Mouse (Mus musculus) T-helper 1 cell (primary cell): Measurements from ENCODE around the gene Gm20458.

Experiments used
- in situ Hi-C: fragments of 300-600 bp; cut with MboI, MseI; formaldehyde crosslinking; loops from one replicate; pipeline ENCODE4 v1.15.1; 2025; ENCODE audit warnings: high pct_unique_total_duplicates

The Gm20458 gene

DNA sequence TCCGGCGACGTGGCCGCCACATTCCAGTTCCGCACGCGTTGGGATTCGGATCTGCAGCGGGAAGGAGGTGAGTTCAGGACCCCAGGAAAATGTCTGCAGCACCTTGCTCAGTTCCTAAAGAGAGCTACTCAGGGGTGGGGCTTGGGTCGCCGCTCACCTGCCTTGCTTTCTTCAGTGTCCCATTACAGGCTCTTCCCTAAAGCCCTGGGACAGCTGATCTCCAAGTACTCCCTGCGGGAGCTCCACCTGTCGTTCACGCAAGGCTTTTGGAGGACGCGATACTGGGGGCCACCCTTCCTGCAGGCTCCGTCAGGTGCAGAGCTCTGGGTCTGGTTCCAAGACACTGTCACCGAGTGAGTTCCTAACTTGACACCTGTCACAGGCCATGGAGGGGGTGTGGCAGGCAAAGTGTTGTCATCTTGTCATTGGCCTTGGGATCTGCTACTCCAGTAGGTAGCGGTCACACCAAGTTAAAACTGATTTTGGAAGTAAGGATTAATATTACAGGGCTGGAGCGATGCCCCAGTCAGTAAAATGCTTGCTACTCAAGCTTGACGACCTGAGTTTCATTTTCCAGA, 37.0 kb downstream of the Gm20458 start:
- in situ Hi-C loops: no loop called here

DNA sequence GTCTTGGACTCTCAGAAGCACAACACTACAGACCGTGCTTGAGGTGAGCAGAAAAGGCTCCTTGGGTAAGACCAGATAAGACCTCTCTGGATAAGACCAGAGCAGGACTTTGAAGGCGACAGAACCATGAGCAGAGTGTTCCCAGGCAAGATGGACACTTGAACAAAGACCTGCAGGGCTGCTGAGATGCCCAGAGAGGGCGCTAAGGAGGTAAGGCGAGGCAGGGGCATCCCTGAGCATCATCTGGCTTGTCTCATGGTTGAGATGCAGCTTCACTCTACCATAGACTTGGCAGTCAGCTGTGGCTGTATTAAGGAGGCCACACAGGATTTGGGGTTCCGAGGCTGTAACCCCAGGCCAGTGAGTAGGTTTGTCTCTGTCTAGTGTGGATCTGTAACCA, 38.5 kb downstream of the Gm20458 start:
- in situ Hi-C loops: no loop called here

DNA sequence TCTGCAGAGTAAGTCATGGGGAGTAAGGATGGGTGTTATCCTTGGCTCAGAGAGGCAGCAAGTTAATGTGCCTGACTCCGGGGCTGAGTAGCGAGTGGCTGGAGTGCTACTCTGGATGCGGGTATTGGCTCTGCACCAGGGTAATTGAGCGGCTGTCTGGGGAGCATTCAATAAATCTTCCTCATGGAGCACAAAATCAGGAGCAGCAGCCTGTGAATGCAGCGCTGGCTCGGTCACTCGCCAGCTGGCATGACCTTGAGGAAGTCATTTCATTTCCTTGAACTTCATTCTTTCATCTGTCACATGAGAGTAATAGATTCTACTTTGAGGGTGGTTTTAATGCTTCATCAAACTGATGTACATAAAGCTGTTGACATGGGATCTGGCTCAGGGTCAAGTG, 39.7 kb downstream of the Gm20458 start:
- in situ Hi-C loops: no loop called here

DNA sequence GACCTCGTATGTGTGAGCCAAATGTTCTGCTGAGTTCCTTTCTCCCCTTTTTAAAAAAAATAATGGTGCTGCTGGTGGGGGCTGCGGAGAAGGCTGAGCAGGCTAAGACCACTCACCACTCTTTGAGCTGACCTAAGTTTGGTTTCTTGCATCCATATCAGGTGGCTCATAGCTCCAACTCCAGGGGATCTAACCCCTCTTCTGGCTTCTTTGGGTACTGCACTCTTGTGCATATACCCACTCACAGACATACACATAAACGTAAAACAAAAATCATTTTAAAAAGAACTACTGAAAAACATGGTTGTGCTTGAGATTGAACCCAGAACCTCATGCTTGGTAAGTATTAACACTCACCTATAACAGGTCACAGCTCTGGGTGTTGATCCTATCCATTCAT, 44.2 kb downstream of the Gm20458 start:
- in situ Hi-C loops: no loop called here

DNA sequence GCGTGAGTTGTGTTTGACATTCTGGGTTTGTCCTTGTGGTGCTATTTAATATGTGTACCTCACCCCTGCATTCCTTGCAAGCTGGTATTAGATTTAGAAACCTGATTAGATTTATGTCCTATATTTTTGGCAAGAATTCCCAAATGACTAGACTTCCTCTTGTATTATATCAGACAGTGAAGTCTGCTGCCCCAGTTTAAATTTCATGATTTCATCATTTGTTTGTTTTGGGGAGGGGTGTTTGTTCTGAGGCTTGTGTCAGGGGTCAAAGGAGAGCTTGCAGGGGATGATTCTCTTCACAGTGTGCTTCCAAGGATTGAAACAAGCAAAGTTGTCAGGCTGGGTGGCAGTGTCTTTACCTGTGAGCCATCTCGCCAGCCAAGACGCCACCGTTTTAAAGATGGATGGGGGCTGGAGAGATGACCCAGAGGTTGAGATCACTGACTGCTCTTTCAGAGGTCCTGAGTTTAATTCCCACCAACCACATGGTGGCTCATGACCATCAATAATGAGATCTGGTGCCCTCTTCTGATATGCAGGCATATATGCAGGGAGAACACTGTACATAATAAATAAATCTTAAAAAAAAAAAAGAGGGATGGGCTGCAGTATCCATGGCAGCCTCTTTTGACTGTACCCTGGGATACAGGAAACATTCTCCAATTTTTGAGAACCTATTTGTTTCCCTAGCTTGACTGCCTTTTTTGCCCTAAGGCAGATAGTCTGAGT, 45.0 kb downstream of the Gm20458 start:
- in situ Hi-C loops: no loop called here

DNA sequence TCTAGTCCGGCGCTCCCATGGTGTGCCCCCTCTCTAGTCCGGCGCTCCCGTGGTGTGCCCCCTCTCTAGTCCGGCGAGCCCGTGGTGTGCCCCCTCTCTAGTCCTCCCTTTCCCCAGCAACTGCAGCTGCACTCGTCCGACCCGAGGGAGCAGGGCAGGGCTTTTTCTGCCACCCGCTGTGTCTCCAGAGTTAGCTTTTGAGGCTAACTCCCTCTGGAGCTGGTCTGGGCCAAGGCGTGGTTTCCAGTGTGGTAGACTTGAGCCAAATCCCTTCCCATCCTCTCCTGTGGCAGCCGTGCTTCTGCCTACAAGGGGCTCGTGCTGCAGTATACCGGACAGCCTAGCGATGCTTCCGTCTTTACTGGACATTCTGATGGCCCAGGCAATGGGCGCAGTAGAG, 47.0 kb downstream of the Gm20458 start:
- in situ Hi-C loops: no loop called here

DNA sequence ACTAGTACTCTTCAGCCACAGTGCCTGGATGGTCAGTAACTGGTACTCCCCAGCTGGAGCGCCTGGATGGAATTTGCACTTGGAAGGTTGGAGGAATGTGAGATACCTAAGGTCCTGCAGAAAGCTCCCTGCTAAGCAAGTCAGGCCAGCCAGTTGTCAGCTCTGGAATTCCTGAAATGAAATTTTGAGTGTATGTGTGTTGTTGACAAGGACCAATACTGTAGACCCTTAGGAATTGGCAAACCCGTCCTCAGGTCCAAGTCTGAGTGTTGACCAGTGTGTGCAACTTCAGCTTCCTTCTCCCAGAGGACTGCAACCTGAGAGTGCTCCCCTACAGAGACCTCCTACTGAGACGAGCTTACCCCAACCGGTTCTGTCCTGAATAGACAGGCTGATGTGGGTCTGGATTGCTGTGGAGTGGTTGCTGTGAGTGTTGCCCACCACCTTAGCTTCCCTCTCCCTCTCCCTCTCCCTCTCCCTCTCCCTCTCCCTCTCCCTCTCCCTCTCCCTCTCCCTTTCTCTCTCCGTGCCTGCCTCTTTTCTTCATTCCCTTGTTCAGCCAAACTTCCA, 49.9 kb downstream of the Gm20458 start:
- in situ Hi-C loops: no loop called here

DNA sequence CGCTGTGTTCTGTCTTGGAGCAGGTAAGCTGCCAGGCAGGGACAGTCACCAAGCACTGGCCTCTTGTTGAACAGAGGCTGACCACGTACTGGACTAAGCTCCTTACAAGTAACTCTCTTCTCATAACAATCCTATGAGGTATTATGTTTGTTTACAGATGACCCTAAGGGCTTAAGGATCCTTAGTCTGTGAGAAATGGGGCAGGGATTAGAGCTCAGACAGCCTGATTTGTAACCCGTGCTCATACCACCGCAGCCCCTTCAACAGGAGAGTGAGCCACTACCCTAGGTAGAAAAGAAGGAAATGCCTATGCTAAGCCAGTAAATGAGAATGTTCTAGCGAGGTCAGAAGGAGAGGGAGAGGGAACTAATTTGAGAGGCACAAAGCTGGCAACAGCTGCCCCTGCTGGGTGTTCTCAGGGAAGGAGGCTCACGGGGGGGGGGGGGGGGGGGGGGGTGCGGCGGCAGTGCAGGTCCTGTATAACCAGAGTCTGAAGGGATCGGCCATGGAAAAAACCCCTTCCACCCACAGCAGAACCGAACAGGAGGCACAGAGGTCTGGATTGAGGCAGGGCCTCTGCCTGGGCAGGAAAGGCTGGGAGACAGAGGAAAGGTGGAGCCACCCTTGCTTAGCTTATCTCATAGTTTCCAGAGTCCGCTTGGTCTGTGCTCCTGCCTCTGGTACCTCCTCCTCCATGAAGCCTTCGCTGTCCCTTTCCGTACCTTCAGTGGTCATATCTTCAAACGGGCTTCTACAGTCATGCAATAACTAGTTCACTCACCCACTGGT, 51.5 kb downstream of the Gm20458 start:
- in situ Hi-C loops: no loop called here

DNA sequence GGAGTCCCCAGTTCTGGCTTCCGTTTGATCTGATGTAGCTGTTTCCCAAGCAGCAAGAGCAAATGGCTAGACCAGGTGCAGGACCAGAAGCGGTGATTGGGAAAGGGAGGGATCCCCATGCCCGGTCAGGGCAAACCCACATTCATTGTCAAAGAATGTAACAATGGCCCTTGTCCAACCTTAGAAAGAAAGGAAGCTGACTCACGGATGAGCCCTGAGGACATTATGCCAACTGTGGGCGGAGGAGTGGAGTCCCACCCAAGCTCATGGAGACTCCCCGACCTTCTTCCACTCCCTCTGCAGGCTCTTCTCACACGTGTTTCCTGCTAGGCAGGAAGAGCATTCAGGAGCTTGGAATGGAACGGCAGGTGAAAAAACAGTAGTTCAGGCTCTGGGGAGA, 52.6 kb downstream of the Gm20458 start:
- in situ Hi-C loops: no loop called here

DNA sequence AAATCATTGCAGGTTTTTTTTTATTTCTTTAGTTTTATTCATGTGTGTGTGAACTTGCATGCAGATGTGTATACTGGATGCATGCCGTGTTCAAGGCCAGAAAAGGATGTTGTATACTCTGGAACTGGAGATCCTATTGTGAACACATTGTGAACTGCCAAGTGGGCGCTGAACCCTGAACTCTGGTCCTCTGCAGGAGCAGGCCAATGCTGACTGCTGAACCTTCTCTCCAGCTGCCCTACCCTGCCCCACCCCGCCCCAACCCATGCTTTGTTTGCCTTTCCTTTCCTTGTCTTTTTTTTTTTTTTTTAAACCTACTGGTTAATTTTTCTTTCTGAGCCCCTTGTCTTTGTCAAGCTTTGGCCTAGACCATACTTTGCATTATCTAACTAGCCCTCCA, 54.1 kb downstream of the Gm20458 start:
- in situ Hi-C loops: no loop called here

DNA sequence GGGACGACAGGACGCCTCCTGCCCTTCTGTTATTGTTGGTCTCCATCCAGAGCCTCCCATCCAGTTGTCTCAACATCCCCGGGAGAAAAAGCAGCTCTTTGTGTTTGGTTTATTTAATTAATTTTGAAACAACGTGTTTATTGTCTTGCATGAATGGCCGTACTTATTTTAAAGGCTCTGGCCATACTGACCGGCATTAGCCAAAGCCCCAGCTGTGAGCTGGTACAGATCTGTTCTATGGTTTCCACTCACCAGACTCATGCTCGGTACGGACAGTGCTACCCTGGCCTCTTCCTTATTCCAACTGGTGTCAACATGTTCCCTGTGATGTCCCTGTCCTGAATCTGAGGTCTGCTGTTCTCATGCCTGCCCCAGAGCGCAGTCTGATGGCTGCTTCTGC, 55.1 kb downstream of the Gm20458 start:
- in situ Hi-C loops: no loop called here

DNA sequence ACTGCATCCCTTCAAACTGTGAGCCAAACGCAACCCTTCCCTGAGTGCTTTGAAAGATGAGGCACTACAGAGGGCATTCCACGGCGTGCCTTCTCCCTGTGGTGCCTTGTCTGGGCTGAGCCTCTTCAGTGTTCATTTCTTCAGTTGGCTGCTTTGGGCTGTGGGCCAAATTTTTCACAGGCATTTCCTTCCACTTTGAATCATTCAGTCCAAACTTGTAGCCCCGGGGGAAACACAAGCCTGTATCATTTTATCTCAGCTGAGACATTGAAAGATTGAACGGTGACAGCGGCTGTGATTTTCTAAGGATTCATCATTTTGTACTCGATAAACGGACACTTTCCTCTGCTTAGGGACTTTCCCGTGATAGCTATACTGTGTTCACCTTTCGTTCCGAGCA, 55.8 kb downstream of the Gm20458 start:
- in situ Hi-C loops: no loop called here

DNA sequence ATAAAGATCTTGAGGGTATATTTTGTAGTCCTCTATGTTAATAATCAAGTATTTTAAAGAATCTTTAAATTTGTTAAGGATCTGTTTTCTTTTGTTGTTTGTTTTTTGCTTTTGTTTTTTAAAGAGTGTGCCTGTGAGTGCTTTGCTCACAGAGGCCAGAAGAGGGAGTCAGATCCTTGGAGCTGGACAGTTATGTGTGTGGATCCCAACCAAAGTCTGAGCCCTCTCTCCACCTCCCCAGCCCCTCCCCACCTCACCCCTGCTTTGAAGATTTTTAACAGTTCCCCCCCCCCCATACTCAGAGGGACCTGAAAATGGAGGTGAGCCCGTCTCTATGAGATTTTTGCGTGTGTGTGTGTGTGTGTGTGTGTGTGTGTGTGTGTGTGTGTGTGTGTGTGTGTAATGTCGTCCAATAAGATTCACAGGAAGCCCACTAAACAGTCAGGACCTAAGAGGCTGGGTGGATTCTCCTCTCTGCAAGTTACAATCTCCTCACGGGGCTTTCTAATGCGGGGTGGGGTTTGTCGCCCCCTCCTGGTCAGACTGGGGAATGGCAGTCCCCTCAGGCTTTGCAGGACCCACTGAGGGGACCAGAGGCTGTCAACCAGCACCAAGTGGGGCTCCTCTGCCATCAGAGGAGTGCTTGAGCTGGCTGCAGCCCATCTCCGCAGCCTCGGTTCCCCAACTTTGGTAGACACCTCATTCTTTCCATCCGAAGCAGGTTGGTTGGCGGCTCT, 56.9 kb downstream of the Gm20458 start:
- in situ Hi-C loops: no loop called here

DNA sequence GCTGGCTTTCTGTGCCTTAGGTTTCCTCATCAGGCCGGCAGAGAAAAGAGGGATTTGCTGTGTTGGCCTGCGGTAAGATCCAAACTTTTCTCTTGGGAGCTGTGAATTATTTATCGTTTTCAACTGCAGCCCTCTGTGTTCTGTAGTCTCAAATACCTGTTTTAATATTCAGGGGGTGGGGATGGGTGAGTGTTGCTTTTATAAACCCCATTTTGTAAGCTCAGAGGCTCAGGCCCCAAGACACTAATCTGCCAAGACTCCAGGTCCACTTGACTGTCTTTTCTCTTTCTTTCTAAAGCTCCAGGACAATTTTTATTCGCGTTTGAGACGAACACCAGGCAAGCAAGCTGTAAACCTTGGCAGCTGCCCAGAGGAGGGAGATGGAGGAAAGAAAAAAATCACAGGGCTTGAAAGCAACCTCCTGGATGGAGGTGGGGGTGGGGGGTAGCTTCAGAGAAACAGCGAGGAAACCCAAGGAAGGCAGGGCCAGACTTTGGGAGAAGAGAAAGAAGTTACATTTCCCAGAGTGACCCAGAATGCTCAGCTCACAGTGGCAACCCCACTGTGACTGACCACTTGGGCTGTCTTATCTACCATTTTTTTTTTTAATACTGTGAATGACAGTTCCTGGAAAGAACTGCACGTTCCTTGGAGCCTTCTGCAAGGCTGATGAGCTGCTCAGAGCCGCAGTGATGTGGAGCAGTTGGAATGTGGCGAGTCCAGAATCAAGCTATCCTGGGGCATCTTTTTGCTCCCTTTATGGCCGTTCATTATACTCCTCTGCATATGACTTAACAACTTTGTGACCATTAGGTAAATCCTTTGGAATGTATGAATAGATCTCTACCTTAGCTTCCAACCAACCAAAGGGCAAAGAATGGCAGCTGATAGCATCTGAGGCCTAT, 57.8 kb downstream of the Gm20458 start:
- in situ Hi-C loops: no loop called here

DNA sequence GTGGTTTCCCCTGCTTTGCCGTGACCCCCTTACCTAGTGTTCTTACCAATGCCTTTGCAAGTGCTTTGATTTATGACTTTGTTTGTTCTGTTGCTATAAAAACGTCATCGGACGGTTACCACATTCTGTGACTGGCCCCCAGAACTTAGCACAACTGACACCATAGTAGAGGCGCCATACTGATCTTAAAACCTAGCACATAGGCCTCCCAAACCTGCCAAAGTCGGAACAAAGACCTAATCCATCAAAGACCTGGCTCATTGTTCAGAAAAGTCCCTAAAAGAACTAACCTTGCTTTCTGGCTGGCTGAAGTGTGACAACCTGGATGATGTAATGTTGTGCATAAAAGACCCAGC, 58.4 kb downstream of the Gm20458 start:
- in situ Hi-C loops: no loop called here

DNA sequence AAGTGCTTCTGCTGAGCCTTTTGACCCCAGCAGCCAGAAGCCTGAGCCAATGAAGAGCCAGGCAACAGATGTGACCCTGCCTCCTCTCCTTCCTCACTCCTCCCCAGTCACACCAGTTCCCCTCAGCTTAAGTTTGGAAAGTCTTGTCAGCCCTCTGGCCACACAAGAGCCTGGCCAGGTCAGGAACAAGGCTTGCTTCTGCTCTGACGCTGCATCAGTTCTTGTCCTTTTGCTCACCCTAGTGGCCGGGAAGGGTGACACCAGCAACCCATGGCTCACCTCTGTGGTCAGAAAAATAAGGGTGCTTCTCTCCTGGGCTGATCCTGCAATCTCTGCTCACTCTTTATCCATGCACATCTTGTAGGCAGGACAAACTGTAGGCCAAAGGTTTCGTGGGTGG, 60.0 kb downstream of the Gm20458 start:
- in situ Hi-C loops: no loop called here

DNA sequence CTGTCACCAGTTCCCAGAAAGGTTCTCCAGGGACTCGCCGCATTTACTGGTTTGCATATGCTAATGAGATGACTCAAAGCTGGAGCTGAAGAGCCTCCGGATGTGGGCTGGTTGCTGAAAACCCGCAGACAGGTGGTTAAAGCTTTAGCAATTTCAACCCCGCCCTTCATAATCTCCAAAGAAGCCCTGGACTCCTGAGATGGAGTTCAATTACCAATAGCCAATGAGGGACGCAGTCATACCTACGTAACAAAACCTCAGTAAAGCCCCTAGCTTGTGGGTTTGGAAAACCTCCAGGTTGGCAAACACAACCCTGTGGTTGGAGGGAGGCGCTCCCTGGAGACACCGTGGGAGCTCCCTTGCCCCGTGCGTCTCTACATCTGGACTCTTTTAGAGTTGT, 61.1 kb downstream of the Gm20458 start:
- in situ Hi-C loops: no loop called here

DNA sequence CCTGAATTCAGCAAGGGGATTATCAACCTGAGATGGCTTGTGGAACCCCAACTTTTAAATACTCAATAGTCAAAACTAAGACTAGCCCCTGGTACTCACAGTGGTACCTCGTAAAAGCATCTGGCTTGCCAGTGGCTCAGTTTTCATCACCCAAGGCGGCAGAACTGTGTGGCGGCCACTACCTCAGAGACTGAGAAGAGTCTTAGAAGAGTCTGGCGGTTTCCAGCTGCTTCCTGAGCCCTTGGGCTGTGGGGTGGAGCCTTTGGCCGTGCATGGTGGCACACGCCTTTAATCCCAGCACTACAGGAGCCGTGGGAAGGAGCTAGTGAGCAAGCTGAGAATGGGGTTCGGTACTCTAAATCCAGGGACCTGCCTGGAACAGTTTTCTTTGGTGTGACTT, 61.5 kb downstream of the Gm20458 start:
- in situ Hi-C loops: no loop called here

DNA sequence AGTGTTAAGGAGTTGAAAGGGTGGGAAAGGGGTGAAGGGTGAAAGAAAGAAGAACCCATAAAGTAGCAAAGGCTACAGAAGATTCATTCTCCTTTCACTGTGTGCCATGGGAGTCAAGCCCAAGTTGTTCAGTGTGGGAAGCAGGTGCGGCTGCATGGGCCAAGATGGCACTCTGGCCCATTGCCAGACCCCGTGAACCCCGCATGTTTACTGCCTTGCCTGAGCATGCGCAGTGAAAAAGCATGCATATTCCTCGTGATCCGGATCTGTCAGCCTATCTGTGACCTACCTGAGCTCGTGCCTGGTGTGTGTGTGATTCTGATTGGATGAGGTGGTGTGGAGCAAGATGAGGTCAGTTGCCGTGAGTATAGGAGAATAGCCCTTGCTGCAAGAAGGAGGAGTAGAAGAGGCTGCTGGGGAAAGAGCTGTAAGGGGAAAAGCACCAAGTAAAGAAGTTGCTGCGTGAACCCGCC, 62.6 kb downstream of the Gm20458 start:
- in situ Hi-C loops: no loop called here

DNA sequence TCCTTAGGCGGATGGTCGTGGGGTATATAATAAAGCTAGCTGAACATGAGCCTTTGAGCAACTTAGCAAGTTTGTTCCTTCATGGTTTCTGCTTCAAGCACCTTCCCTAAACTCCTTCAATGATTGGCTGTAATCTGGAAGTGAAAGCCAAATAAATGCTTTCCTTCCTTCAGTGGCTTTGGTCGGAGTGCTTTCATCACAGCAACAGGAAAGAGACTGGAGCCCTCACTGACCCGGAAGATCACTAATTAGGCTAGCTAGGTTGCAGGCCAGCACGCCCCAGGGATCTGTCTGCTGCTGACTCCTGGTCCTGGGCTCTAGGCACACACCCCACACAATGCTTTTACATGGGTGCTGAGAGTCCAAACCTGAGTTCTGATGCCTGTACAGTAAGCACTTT, 67.8 kb downstream of the Gm20458 start:
- in situ Hi-C loops: loop anchor here (5.0 kb wide), 1 partner anchor 111 kb away; no protein-coding TSS in a partner anchor

DNA sequence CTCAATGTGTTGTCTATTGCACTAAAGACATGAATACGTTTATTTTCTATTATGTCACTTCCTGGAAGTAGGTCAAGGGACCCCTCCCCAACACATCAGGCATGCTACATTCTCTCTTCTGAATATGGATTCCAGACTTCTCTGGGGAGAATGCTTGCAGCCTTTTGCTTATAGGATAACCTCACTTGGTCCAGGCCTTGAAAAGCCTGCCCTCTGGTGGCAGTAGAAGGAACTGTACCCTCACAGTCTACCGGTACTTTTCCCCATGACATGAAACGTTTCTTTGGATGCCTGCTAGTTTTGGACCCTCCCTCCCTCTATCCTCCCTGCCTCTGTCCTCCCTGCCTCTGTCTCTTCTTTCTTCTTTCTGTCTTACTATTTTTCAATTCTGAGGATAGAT, 70.4 kb downstream of the Gm20458 start:
- in situ Hi-C loops: loop anchor here (5.0 kb wide), 1 partner anchor 69 kb away; the partner anchor contains the start of gene Gm20458
